Mouse (Mus musculus): ENCODE data around the gene Gm4187. TPM values are rescaled to one million over a fixed set of nuclear protein-coding genes. Genes with fewer than 3 reads are reported as not detected.
"Not testable (repeated sequence)": the region's sequence is repeated elsewhere in the genome, so short reads cannot be mapped to it uniquely, and the experiment has no call there.

The Gm4187 gene
- total RNA-seq (2015) (not detected in 2 replicates), total RNA-seq (2017) (not detected in 2 replicates)

- not testable (repeated sequence) for ATAC-seq (replicated peaks; ENCODE audit: poor library complexity)
Measured at GRCm38 (mm10) chr7:22329617-22330016, at the start of gene Gm4187. Gene Gm4187 (minus strand): TSS chr7:22329717.

GRCm38 (mm10) chr7:22370939-22371338 is 41.4 kb upstream of the Gm4187 start, which contains the start of gene Gm8660:
Gene Gm8660 (minus strand): TSS chr7:22371039.
- not testable (repeated sequence) for ATAC-seq (replicated peaks; ENCODE audit: poor library complexity)

Other genes with a start within 250 kb of the Gm4187 start
- gene Gm16451, start 211.5 kb downstream of the Gm4187 start, total RNA-seq (2015) = not detected in 2 replicates
- gene Gm16451, start 211.5 kb downstream of the Gm4187 start, total RNA-seq (2017) = not detected in 2 replicates
- gene Gm10666, start 195.0 kb downstream of the Gm4187 start, total RNA-seq (2015) = not detected in 2 replicates
- gene Gm10666, start 195.0 kb downstream of the Gm4187 start, total RNA-seq (2017) = not detected in 2 replicates
- not detected in 2 replicates for gene Vmn1r142, start 165.7 kb downstream of the Gm4187 start, total RNA-seq (2015)
- not detected in 2 replicates for gene Vmn1r142, start 165.7 kb downstream of the Gm4187 start, total RNA-seq (2017)
- gene Vmn1r143, start 140.3 kb downstream of the Gm4187 start, total RNA-seq (2015) = not detected in 2 replicates
- not detected in 2 replicates for gene Vmn1r143, start 140.3 kb downstream of the Gm4187 start, total RNA-seq (2017)
- gene Gm8653, start 128.5 kb downstream of the Gm4187 start, total RNA-seq (2015) = not detected in 2 replicates
- not detected in 2 replicates for gene Gm8653, start 128.5 kb downstream of the Gm4187 start, total RNA-seq (2017)
- gene Gm8453, start 100.2 kb downstream of the Gm4187 start, total RNA-seq (2015) = not detected in 2 replicates
- not detected in 2 replicates for gene Gm8453, start 100.2 kb downstream of the Gm4187 start, total RNA-seq (2017)
- gene Gm8660, start 41.3 kb upstream of the Gm4187 start, total RNA-seq (2015) = not detected in 2 replicates
- gene Gm8660, start 41.3 kb upstream of the Gm4187 start, total RNA-seq (2017) = not detected in 2 replicates
- not detected in 2 replicates for gene Vmn1r148, start 83.9 kb upstream of the Gm4187 start, total RNA-seq (2015)
- gene Vmn1r148, start 83.9 kb upstream of the Gm4187 start, total RNA-seq (2017) = not detected in 2 replicates
- not detected in 2 replicates for gene Vmn1r149, start 108.5 kb upstream of the Gm4187 start, total RNA-seq (2015)
- gene Vmn1r149, start 108.5 kb upstream of the Gm4187 start, total RNA-seq (2017) = not detected in 2 replicates
- not detected in 2 replicates for gene Gm10665, start 134.4 kb upstream of the Gm4187 start, total RNA-seq (2015)
- not detected in 2 replicates for gene Gm10665, start 134.4 kb upstream of the Gm4187 start, total RNA-seq (2017)
- gene Vmn1r151, start 170.0 kb upstream of the Gm4187 start, total RNA-seq (2015) = not detected in 2 replicates
- gene Vmn1r151, start 170.0 kb upstream of the Gm4187 start, total RNA-seq (2017) = not detected in 2 replicates
- not detected in 2 replicates for gene Vmn1r152, start 193.2 kb upstream of the Gm4187 start, total RNA-seq (2015)
- not detected in 2 replicates for gene Vmn1r152, start 193.2 kb upstream of the Gm4187 start, total RNA-seq (2017)
- gene Gm8677, start 205.2 kb upstream of the Gm4187 start, total RNA-seq (2015) = not detected in 2 replicates
- gene Gm8677, start 205.2 kb upstream of the Gm4187 start, total RNA-seq (2017) = not detected in 2 replicates
- not detected in 2 replicates for gene Gm4201, start 235.6 kb upstream of the Gm4187 start, total RNA-seq (2015)
- gene Gm4201, start 235.6 kb upstream of the Gm4187 start, total RNA-seq (2017) = not detected in 2 replicates